Mouse (Mus musculus) gastrocnemius, adult 8-10 months (tissue): Measurements from ENCODE around the gene Mtcl1. TPM values are rescaled to one million over a fixed set of nuclear protein-coding genes. Genes with fewer than 3 reads are reported as not detected.

Experiments
- DNase-seq, 2 experiments: peaks; one replicate each; pipeline ENCODE4 v3.0.0; 2022; ENCODE audit warnings: low spot score in 2 of 2
- total RNA-seq, 4 experiments: library from RNA; stranded (reverse); gene quantifications; 2 replicates each; pipeline ENCODE4 v1.2.4; 2022

Mtcl1 gene
- total RNA-seq, 4 experiments from 2014 or later = 4.8 to 10.0 (median 5.6) TPM

DNA sequence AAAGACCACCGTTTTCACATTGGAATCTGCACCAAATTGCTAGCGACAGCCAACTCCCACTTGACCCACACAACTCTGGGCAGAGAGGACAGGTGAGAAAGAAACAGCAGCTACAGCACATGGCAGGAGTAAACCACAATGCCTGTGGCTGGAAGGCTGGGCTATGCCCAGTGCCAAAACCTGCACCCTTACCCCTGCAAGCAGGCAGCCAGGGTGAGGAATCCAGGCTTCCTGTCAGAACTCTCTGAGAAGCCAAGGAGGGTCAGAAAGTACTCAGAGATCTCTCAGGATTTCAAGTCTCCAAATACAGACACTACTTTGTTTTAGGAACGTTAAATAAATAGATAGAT is 84.3 kb downstream of the Mtcl1 start:
- no peak for DNase-seq

DNA sequence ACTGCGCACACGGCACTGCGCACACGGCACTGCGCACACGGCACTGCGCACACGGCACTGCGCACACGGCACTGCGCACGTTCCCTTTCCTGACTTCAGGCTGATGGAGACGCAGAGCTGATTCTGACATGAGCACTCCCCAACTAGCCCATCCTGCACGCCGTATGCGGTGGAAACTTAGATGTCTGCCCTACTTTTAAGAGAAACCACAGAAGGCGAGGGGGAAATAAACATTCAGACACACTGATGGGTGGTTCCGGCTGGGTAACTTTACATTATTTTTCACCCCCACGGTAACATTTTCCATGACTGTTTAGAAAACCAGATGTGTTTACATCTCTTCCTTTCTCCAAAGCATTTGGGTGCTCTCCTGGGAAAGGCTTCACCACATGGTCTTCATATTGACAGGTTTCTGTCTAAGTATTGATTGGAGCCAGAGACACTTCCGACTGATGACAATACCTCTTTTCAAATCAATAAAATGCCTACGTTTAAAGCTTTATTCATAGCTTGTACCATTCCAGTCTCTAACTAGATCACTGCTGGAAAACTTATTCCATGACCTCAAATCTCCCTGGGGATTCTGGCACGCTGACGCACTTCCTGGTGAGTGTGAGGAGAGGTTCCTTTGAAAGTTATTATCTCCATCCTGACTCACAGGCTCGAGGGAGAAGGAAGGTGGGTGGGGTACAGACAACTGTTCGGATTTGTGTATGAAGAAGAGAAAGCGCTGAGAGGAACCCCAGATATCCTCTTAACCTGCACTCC is 84.8 kb downstream of the Mtcl1 start:
- DNase-seq = peak; percentile 38 to 52

- DNase-seq = no peak
Measured at GRCm38 (mm10) chr17:66363852-66364524, 85.6 kb downstream of the Mtcl1 start.

- DNase-seq = no peak
Measured at GRCm38 (mm10) chr17:66362287-66363016, 87.1 kb downstream of the Mtcl1 start.

GRCm38 (mm10) chr17:66358026-66358978 is 91.2 kb downstream of the Mtcl1 start:
- no peak for DNase-seq

- DNase-seq = no peak
Measured at GRCm38 (mm10) chr17:66357171-66358025, 92.2 kb downstream of the Mtcl1 start.

- no peak for DNase-seq
Measured at GRCm38 (mm10) chr17:66353907-66354306, 95.6 kb downstream of the Mtcl1 start.

DNA sequence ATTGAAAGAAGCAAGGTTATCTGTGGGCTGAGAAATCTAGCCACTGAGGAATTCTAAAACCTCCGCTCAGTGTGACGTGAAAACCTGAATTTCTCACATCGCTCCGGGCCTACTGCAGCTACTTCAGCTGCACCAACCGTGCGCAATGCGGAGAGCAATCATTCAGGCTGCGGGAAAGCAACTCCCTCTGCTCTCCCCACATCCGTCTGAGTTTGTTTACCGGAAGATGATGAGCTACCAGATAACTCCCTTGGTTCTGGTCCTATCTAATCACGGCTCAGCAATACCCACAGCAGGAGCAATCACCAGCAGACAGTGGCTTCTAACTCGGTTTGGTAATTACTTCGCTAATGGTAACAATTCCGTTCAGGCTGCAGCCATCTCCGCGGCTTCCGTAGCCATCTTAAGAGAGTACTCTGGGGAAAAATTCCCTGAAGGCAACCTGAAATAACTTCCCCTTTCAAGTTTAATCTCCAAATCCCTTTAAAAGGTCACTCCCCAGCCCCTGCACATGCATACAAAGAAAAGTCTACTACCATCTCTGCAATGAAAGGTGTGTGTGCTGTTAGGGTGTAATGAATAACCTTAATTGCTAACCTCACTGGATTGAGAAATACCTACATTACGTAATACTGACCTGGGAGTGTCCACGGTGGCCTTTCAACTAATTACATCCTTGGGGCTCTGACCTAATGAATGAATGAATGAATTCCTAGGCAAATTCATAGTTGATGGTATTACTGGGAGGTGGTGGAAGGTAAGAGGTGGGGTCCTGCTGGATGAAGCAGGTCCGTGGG is 96.5 kb downstream of the Mtcl1 start:
- no peak for DNase-seq

- DNase-seq = no peak
Measured at GRCm38 (mm10) chr17:66352219-66352618, 97.3 kb downstream of the Mtcl1 start.

- no peak for DNase-seq
Measured at GRCm38 (mm10) chr17:66350689-66351088, 98.9 kb downstream of the Mtcl1 start.

DNA sequence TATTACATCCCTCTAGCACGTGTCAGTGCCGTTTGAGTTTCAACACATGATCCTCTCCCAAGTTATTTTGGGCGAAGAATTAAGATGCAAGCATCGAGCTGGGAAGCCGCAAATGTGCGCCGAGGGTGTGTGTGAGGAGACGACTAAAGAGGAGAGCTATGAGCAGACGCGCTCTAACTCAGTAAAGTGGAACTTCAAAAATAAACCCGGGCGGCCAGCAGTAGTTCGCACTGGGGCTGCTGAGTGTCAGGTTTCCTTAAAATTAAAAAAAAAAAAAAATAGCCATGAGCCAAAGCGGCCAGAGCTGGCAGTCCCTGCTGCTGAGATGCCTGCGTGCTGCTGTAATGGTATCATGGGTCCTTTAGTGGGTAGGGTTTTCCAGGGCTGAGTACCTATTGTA is 99.4 kb downstream of the Mtcl1 start:
- peak in 1 of 2 experiments; percentile 15 for DNase-seq

DNA sequence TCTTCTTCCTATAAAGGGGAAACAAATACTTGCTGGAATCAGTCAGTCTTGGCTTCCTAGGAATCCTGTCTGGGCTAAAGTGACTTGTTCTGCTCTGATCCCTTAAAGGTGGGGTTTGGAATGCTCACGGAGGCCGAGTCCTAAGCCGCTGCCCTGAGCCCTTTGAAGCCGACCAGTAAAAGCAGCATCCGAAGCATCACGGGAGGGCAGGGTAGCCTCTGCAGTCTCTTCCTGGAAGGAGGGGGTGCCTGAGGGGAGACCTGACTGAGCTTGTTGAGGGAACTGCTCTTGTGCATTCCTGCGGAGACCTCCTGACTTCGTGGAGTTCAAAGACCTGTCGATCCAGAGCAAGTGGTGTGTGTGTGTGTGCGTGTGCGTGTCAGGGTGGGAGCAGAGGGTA is 103.2 kb downstream of the Mtcl1 start:
- DNase-seq = no peak

DNA sequence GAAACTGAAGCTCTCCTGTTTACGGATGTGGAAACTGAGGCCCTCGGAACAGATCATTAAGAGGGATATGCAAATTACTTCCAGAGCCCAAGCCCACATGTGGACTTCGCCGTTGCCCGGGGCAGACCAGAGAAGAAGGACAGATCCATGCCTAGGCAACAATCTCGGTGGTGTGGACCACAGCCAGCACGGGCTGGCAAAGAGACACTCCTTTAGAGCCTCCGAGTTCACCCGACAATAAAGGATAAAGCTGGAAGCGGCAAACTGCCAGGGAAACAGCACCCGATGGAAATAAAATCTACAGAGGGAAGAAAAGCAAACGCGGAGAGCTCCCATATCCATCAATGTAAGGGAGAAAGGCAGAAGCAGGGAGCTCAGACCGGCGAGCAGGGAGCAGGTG is 103.9 kb downstream of the Mtcl1 start:
- no peak for DNase-seq

GRCm38 (mm10) chr17:66342932-66343331 is 106.6 kb downstream of the Mtcl1 start:
- no peak for DNase-seq

GRCm38 (mm10) chr17:66341670-66342069 is 107.9 kb downstream of the Mtcl1 start:
- no peak for DNase-seq

GRCm38 (mm10) chr17:66340798-66341197 is 108.8 kb downstream of the Mtcl1 start:
- no peak for DNase-seq

- no peak for DNase-seq
Measured at GRCm38 (mm10) chr17:66337929-66338328, 111.6 kb downstream of the Mtcl1 start.

DNA sequence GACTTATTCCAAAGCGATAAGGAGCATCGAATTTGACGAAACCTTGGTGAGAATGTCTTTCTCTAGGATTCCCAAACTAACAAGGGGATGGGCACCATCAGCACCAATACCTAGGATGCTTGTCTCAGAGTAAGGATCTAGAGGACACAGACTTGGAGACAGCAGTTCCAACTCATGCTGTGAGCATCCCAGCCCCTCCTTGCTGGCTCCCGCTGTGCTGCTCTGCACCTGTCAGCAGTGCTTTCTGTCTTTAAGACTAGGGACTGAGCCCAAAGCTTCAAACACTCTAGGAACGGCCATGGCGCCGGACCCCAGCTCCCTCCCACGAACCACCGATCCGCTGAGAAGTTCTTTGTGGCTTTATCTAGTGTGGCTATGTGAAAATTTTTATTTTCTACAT is 114.0 kb downstream of the Mtcl1 start:
- no peak for DNase-seq

DNA sequence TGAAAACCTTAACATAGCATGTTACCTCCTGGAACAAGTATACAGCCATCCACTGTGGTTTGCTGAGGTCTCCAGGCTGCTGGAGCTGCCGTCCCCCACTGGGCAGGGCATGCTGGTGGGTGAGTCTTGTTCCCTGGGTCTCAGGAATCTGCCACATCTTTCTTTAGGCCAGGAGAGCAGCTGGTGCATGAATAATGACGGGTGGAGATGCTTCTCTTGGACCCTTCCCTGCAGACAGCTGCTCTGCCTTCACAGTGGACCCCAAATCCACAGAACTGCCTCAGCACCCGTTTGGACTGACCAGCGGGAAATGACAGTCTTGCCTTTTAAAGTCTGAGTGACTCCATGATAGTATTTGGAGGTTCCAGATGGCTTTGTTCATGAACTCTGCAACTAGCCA is 114.7 kb downstream of the Mtcl1 start:
- DNase-seq = no peak
